Mouse (Mus musculus) layer of hippocampus, adult 8-10 months (tissue): Measurements from ENCODE around the gene Src. TPM values are rescaled to one million over a fixed set of nuclear protein-coding genes. Genes with fewer than 3 reads are reported as not detected.

Experiments used
- total RNA-seq, 4 experiments: library from RNA; stranded (reverse); gene quantifications; 2 replicates each; pipeline ENCODE4 v1.2.4; 2022

Src gene
- total RNA-seq, 4 experiments from 2014 or later: 124 to 150 (median 133) TPM

Other genes starting within 250 kb of the Src start
- 1 to 10 TPM; 1.5 to 2.3 (median 1.7) TPM for gene Rbl1, start 213.9 kb upstream of the Src start, total RNA-seq
- gene Rpn2, start 139.4 kb upstream of the Src start, total RNA-seq: 100 to 1,000 TPM; 150 to 156 (median 153) TPM
- 1 to 10 TPM in 3 of 4 experiments, under 1 TPM in 1; 0.93 to 2.1 (median 1.2) TPM for gene Mroh8, start 138.9 kb upstream of the Src start, total RNA-seq
- not detected for gene Ghrh, start 70.9 kb upstream of the Src start, total RNA-seq
- gene Manbal, start 50.9 kb upstream of the Src start, total RNA-seq: 10 to 100 TPM; 53.4 to 60.4 (median 58.8) TPM
- 100 to 1,000 TPM; 458 to 613 (median 542) TPM for gene Nnat, start 141.6 kb downstream of the Src start, total RNA-seq
- gene Blcap, start 152.8 kb downstream of the Src start, total RNA-seq: 100 to 1,000 TPM; 136 to 152 (median 144) TPM